Mouse (Mus musculus): ENCODE data around the gene Aes.

Aes gene

GRCm38 (mm10) chr10:81597137-81597950 lies 38.1 kb downstream of the Aes start:
- no peak for DNase-seq (ENCODE audit: low spot score)

- no peak for DNase-seq (ENCODE audit: low spot score)
Measured at GRCm38 (mm10) chr10:81598342-81598741, 39.1 kb downstream of the Aes start.

DNA sequence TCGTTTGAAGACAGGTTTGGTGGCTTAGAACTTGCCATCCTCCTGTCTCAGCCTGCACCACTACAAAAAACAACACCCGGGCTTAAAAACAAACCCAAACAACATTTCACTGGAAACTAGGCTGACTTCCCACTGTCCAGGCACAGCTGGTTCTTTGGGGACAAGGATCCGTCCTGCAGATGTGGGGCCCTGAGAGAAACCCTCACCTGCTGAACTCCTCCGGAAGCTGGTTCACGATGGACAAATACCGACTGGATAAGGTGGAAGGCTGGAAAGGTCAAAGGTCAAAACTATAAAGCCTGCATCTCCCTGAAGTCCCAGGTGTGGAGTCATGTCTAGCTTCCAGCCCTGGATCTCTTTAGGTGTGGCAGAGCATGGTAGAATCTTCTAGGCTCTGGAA lies 39.6 kb downstream of the Aes start:
- no peak for DNase-seq (ENCODE audit: low spot score)

- DNase-seq (ENCODE audit: low spot score) = no peak
Measured at GRCm38 (mm10) chr10:81599630-81600029, 40.3 kb downstream of the Aes start.

GRCm38 (mm10) chr10:81600096-81600495 lies 40.8 kb downstream of the Aes start:
- DNase-seq (ENCODE audit: low spot score) = no peak

DNA sequence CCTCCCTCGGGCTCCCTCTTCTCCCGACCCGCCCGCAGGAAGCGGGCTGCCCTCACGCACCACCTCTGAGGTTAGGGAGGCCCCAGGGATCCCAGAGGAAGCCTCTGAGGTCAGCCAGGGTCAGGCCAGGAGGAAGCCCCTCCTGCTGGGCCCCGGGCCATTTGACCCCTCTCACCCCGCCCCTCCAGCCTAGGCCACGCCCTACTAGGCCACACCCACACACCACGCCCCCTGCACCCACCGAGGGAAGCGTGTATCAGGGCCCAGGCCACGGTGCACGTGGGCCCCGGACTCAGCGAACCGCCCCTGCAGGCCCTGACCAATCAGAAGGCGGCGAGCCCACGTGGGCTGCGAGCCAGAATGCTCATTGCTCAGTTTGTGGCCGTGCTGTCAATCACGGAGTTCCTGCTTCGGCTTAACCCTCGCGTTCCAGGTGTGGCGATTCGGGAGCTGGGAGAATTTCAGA lies 41.5 kb downstream of the Aes start, which contains the start of gene Tle6:
Gene Tle6, minus strand, starts transcription at position 336 of the 466 bp plus-strand sequence.
- peak; percentile 77 for DNase-seq (ENCODE audit: low spot score)

- no peak for DNase-seq (ENCODE audit: low spot score)
Measured at GRCm38 (mm10) chr10:81601396-81601905, 42.2 kb downstream of the Aes start.

GRCm38 (mm10) chr10:81602741-81603151 lies 43.5 kb downstream of the Aes start:
- DNase-seq (ENCODE audit: low spot score) = no peak

DNA sequence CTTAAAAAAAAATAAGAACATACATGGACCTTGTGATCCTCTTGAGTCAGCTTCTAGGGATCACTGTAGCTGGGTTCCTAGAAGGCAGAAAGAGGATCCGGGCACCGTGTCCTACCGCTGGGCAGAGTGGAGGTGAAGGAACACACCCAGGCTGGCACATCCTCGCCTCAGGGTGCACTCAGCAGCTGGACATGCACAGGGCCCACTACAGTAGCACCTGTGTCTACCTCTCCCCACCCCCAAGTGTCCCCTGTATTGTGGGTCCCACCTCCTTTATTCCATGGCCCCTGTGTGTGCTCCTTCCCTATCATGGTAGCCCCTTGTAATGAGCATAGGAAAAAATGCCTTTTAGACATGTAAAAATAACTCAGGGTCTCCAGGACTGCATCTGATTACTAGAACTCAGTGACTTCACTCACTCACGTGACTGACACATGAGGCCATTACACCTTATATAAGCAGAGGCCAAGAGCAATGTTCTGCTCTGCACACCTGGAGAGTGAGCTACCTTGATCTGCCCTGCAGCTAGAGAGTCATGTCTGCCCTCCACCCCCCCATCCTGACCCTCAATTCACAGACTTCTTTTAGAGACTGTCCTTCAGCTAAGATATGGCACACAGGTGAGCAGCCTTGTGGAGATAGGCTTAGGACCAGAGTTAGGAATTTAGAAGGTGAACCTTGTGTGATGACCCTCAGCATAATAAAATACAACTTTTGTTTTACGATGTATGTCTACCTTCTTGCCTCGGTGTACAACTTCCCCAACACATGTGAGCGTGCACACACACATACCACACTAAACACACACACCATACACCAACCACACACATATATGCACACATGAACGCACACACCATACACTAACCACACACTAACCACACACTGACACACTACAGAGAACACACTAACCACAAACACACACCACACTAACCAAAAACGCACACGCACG lies 45.0 kb downstream of the Aes start:
- DNase-seq (ENCODE audit: low spot score) = no peak

DNA sequence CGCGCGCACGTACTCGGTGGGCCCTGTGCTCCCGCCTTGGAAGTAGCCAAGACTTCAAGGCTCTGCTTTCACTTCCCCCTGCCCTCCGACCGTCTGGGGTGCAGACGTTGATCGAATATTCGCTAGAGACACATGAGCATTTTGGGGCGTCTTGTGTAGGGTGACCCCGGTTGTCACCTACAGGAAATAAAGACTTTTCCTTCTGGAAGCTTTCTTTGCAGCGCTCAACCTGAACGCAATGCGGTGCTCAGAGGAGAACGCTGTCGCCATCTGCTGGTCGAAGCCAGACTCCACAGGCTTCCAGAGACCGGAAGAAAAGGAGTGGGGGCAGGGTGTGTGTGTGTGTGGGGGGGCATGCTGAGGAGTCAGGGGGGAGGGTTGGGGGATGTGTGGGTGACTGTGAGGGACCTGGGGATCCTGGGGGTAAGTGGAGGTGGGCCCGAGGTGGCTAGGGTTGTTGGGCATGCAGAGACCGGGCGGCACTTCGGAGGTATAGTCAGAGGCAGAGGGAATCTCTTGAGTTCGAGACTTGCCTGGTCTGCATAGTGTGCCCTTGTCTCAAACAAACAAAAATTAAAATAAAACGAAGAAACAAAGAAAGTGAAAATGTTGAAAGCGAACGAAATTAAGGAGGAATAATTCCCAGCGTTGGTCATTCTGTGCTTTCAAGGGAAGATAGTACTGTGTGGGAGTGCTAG lies 45.8 kb downstream of the Aes start:
- DNase-seq (ENCODE audit: low spot score) = peak; percentile 73

GRCm38 (mm10) chr10:81605666-81605973 lies 46.3 kb downstream of the Aes start:
- no peak for DNase-seq (ENCODE audit: low spot score)

GRCm38 (mm10) chr10:81605974-81606751 lies 46.9 kb downstream of the Aes start, which contains the start of gene BC025920:
Gene BC025920, plus strand, starts transcription at chr10:81606270.
- peak; percentile 84 for DNase-seq (ENCODE audit: low spot score)

DNA sequence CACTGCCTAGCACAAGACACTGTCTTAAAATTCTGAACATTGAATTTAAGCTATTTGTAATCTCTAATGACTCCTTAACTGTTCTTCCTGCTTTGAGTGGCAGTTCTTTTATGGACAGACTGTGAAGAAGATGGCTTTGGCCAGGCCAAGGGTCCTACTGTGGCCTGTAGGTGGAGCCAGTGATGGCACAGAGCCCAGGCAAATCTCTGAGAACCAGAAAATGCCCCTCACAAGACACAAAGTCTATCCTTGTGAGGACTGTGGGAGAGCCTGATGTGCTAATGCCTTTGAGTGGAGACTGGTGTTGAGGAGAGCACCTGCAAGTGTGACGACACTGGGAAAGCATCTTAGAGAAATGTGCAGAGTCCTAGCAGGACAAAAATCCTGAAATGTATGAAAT lies 49.0 kb downstream of the Aes start:
- no peak for DNase-seq (ENCODE audit: low spot score)

- no peak for DNase-seq (ENCODE audit: low spot score)
Measured at GRCm38 (mm10) chr10:81612779-81613178, 53.5 kb downstream of the Aes start.

DNA sequence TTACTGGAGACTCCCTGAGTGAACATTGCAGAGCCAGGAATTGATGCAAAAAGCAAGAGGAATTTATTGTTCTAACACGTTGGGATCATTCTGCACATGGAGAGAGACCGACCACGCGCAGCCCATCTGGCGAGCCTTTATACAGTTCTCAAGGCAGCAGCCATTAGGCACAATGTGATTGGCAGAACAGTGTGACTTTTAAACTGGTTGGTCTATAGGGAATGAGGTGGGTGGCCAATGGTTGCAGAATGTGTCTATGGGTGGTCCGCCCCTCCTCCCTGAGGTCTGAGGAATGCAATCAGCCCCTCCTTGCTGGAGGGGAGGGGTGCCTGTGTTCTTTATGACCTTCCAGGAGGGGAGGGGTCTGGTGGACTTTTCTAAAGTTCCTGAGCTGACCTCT lies 56.2 kb downstream of the Aes start:
- no peak for DNase-seq (ENCODE audit: low spot score)
